Mouse (Mus musculus) heart, postnatal 0 days (tissue): ENCODE results near the gene Clcn3. TPM values are rescaled to one million over a fixed set of nuclear protein-coding genes. Genes with fewer than 3 reads are reported as not detected.
A peak's percentile ranks its signal among the peaks of the same experiment; 100 is the strongest.

ENCODE experiments used
- ATAC-seq: fragments of 200-750 bp; cut with Nextera tagmentation; 2 replicates; pipeline ENCODE4 v1.8.0; 2017; ENCODE audit warnings: low read depth, moderate number of reproducible peaks, moderate library complexity; ENCODE audit not compliant: insufficient read depth
- DNase-seq: peaks from one replicate; pipeline ENCODE4 v3.0.0-alpha.2; 2016; ENCODE audit warnings: low spot score
- H3K27ac ChIP-seq: fragments of 300-500 bp; sonication (generic); 2 replicates; pipeline ENCODE4 v1.5.1; 2014; ENCODE audit warnings: low read depth, mild to moderate bottlenecking
- H3K27me3 ChIP-seq: fragments of 300-500 bp; sonication (generic); 2 replicates; pipeline ENCODE4 v1.6.1; 2014; ENCODE audit warnings: low read length, mixed read lengths; ENCODE audit not compliant: control insufficient read depth, insufficient read depth
- H3K36me3 ChIP-seq: fragments of 300-500 bp; sonication (generic); replicated peaks from 2 replicates; pipeline ENCODE4 v1.6.1; 2014; ENCODE audit warnings: low read length, mixed read lengths; ENCODE audit not compliant: control insufficient read depth, insufficient read depth
- H3K4me1 ChIP-seq: fragments of 300-500 bp; sonication (generic); 2 replicates; pipeline ENCODE4 v1.6.1; 2014; ENCODE audit warnings: antibody characterized with exemption; ENCODE audit not compliant: control insufficient read depth, insufficient read depth
- H3K4me2 ChIP-seq: fragments of 300-500 bp; sonication (generic); 2 replicates; pipeline ENCODE4 v1.6.1; 2014; ENCODE audit warnings: low read depth, mild to moderate bottlenecking, low read length, moderate library complexity
- H3K4me3 ChIP-seq: fragments of 300-500 bp; sonication (generic); 2 replicates; pipeline ENCODE4 v1.5.1; 2014; ENCODE audit warnings: low read depth, low read length
- H3K9ac ChIP-seq: fragments of 300-500 bp; sonication (generic); replicated peaks from 2 replicates; pipeline ENCODE4 v1.6.1; 2014; ENCODE audit warnings: low read depth, low read length, mixed read lengths
- H3K9me3 ChIP-seq: fragments of 300-500 bp; sonication (generic); replicated peaks from 2 replicates; pipeline ENCODE4 v1.6.1; 2016; ENCODE audit warnings: low read length; ENCODE audit not compliant: control insufficient read depth
- CTCF ChIP-seq: IDR thresholded peaks from 2 replicates; pipeline ENCODE4 v1.5.1; 2016; ENCODE audit warnings: antibody characterized with exemption, control low read depth, low read depth
- EP300 ChIP-seq: IDR thresholded peaks from 2 replicates; pipeline ENCODE4 v1.6.1; 2016; ENCODE audit warnings: antibody characterized with exemption, low read depth
- WGBS: fragments of 180-500 bp; shearing (Covaris S2); extraction: QIAGEN DNeasy Blood & Tissue Kit; methylation state at CpG from one replicate; pipeline ENCODE4 v1.1.7; 2014; 5-methylcytosine and 5-hydroxymethylcytosine counted together
- polyA plus RNA-seq: library from polyadenylated mRNA; unstranded; fragments of >200 nt; fragmentation: Nextera tagmentation; extraction: Ambion mirVana; gene quantifications from 2 replicates; pipeline ENCODE4 v1.2.1, GENCODE M21; 2015
- total RNA-seq: library from RNA; depleted of rRNA; stranded (reverse); fragments of >200 nt; gene quantifications from 2 replicates; pipeline ENCODE4 v1.2.3, GENCODE M21; 2014; ENCODE audit warnings: low replicate concordance; rRNA removed

Clcn3 gene
- total and polyA plus RNA-seq, 2 experiments from 2014 or later: 17.0 to 30.3 TPM

DNA sequence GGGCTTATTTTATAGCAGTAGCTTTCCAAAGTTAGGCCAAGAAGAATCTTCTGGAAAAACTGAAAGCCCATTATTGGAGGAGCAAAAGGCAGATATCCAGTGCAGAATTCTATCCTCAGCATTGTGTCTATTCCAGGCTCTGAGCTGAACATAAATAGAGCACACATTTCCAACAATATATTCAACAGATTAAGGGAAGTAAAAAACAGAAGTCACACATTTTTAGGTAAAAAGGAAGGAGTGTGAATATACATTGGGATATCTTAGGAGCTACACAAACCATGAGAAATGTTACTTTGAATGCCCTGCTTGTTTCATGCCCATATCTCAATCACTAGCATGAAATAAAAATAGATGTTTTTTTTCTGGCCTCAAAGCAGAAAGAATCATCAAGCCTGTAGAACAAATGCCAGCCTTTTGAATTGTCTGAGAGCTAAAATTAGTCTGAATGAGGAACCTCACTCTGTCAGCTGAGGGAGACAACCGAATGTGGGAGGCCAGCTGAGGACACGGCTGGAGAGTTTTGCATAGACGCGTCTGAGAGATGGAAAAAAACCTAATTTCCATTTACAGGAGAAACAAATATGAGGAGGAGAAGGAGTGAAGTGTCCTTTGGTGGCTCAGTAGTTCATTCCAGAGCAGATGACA, 115.5 kb downstream of the Clcn3 start:
- WGBS: 12% methylated on average over 4 of the region's 4 CpGs
- peak; percentile 32 for DNase-seq
- H3K27me3 ChIP-seq: no peaks in the 10 kb centered on the region

DNA sequence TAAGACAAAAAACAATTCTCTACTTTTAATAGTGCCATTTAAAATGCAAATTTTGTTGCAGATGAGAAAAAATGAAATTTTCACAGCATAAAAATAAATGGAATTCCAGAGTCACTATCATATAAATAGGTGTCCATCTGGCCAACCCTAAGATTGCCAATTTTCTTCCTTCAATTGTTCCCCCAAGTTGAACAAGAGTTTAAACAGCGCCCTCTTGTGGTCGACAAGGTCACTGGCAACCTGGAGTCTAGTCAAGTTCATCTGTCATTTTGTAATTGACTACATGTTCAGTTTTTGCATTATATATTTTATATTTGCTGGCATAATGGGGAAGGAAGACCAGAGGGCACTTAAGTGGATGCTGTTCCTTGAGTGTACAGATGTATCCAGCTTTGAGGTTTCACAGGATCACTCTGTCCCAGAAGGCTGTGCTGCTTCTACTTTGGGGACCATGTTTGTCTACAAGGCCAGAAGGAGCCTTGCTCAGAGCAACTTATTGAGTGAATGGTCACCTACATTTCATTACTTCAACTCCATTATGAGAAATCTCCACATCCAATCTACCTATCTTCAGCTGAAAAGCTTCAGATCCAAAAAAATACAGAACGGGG, 117.5 kb downstream of the Clcn3 start:
- no peak for ATAC-seq
- Histone ChIP-seq H3K27ac (no peak overlapping the region), H3K4me2 (no peak overlapping the region), H3K4me1 (peaks cover 13% of the 10 kb centered on the region), H3K4me3 (no peak overlapping the region), H3K9ac (no peak overlapping the region), H3K27me3 (no peaks in the 10 kb centered on the region), H3K9me3 (no peaks in the 10 kb centered on the region), H3K36me3 (no peaks in the 10 kb centered on the region)
- 30% methylated on average over 3 of the region's 3 CpGs for WGBS
- peak; percentile 56 for DNase-seq
- TF ChIP-seq CTCF (peak; percentile 73), EP300 (no peak)

More for the DNA sequence above, 115.5 kb downstream of the Clcn3 start:
- TF ChIP-seq CTCF (no peak), EP300 (no peak)
- ATAC-seq: peak; percentile 65
- Histone ChIP-seq H3K36me3 (no peaks in the 10 kb centered on the region), H3K9me3 (no peaks in the 10 kb centered on the region), H3K4me2 (no peak overlapping the region), H3K4me1 (peaks cover 19% of the 10 kb centered on the region), H3K4me3 (no peak overlapping the region), H3K27ac (peak overlapping the region; percentile 26; the same call in 1 of the 2 replicates), H3K9ac (no peak overlapping the region)

DNA sequence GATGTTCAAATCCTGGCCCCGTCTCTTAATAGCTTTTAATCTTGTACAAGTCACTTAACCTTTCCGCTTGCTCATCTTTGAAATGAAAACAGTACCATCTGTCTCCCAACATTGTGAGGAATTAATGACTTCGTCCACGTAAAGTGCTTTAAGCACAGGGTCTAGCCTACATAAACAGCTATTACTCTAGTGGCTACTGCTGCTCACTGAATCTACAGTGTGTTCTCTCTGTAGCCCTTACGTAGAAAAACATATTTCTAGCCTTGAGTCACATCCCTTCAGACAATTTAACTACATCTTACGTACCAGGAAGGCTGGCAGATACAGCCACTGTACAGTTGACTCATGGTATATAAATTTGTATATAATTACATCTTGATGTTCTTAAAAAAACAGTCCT, 118.2 kb downstream of the Clcn3 start:
- no peaks in the 10 kb centered on the region for H3K36me3 ChIP-seq
- 81% methylated on average over 6 of the region's 6 CpGs for WGBS
- ATAC-seq (no peak), DNase-seq (no peak)
- no peak overlapping the region for H3K9ac ChIP-seq
- TF ChIP-seq CTCF (no peak), EP300 (no peak)
- peaks cover 13% of the 10 kb centered on the region for H3K4me1 ChIP-seq
- H3K9me3 ChIP-seq: no peaks in the 10 kb centered on the region
- no peaks in the 10 kb centered on the region for H3K27me3 ChIP-seq
- H3K27ac ChIP-seq: no peak overlapping the region
- no peak overlapping the region for H3K4me2 ChIP-seq
- no peak overlapping the region for H3K4me3 ChIP-seq

DNA sequence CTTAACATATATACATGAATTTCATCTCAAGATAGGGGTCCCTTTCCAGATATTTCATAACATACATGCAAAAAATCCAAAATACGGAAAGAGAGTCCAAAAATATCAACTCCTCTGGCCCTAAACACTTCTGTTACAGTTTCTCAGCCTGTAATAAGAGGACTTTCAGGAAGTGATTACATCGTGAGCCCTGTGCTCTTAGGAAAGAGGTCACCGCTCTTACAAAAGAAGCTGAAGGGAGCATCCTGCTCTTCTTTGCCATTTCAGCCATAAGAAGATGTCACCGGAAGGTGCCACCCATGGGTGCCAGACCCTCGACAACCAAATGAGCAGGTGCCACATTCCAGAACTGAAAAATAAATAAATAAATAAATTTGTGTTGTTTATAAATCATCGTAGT, 121.3 kb downstream of the Clcn3 start:
- Histone ChIP-seq H3K27ac (no peak overlapping the region), H3K36me3 (no peaks in the 10 kb centered on the region), H3K4me3 (no peak overlapping the region), H3K4me2 (no peak overlapping the region), H3K9ac (no peak overlapping the region), H3K27me3 (no peaks in the 10 kb centered on the region), H3K9me3 (no peaks in the 10 kb centered on the region), H3K4me1 (no peaks in the 10 kb centered on the region)
- 79% methylated on average over 6 of the region's 6 CpGs for WGBS
- DNase-seq: no peak
- TF ChIP-seq EP300 (no peak), CTCF (no peak)
- no peak for ATAC-seq

DNA sequence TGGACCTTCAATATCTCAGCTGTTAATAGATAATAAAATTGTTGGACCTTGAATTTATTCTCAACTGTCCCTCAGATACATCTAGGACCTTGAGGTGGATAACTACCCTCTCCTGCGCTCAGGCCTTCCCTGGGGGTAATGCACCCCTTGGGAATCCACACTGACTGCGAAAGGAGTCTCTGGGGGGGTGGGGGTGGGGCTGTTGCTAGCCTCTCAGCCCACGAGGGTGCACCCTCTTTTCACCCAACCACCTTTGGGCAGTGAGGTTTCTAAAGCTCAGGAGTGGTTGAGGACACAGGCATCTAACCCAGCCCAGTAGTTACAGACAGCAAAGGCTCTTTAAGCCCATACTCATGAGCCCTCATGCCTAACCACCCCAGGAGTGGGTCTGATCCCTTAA, 122.4 kb downstream of the Clcn3 start:
- Histone ChIP-seq H3K4me1 (no peaks in the 10 kb centered on the region), H3K36me3 (no peaks in the 10 kb centered on the region), H3K27me3 (no peaks in the 10 kb centered on the region), H3K9me3 (no peaks in the 10 kb centered on the region), H3K9ac (no peak overlapping the region), H3K4me3 (no peak overlapping the region), H3K27ac (no peak overlapping the region), H3K4me2 (no peak overlapping the region)
- ATAC-seq: no peak
- no peak for TF ChIP-seq CTCF
- no peak for TF ChIP-seq EP300
- DNase-seq: no peak
- WGBS: 67% methylated on average over 3 of the region's 3 CpGs

Other genes starting within 250 kb of the Clcn3 start
- gene Hpf1, start 92.9 kb downstream of the Clcn3 start, total RNA-seq: 9.5 and 12.3 TPM in 2 replicates
- 53.6 and 58.2 TPM in 2 replicates for gene Hpf1, start 92.9 kb downstream of the Clcn3 start, polyA plus RNA-seq
- gene Nek1, start 9.9 kb upstream of the Clcn3 start, total RNA-seq: 2.1 and 3.1 TPM in 2 replicates
- gene Nek1, start 9.9 kb upstream of the Clcn3 start, polyA plus RNA-seq: 6.3 and 8.8 TPM in 2 replicates
- 3.3 and 8.9 TPM in 2 replicates for gene Sh3rf1, start 240.6 kb upstream of the Clcn3 start, total RNA-seq
- 2.4 and 2.7 TPM in 2 replicates for gene Sh3rf1, start 240.6 kb upstream of the Clcn3 start, polyA plus RNA-seq